Mouse (Mus musculus): Measurements from ENCODE around the gene Casq1.

Gene Casq1
- long read RNA-seq, experiment 1: 0 reads
- long read RNA-seq, experiment 2: 0 reads

DNA sequence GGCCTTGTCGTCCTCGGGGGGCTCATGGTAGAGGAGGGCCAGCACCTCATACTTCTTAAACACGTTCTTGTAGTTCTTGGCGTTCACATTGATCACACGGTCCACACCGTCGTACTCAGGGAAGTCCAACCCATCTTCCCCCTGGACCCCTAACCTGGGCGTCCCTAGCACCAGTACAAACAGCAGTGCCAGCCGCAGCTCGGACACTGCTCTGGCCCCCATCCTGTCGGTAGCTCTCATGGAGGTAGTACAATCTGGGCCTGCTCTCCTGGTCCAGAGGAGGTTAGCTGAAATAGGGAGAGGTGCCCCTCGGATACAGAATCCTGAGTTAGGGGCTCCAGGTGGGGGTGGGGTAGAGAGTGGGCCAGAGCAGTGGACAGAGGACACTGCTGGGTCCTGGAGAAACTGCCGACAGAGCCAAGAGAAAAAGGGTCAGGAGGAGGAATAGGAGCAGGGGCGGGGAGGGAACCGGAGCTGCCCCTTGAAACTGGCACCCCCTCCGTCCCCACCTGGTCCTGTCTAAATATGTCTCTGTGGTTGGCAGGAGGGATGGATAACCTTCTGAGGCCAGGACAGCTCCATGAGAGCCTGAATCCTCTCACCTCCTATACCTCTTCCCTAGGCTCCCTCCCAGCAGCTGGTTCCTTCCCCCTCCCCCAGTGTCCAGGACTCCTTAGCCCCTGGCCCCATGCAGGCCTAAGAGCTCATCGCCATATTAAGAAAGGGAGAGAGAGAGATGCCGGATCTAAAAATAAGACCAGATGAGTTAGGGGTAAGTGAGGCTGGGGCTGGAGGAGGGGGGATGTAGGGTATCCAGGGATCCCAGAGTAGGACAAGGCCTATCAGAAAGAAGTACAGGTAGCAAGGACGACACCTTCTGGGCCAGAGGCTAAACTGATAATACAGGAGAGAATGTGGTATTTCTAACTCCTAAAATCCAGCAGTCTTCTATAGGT, at the start of gene Casq1:
Gene Casq1, minus strand, starts transcription at position 418 of the 956 bp plus-strand sequence.
- intact Hi-C loops (cut with DNase I): loop anchor here (5.0 kb wide), 1 partner anchor 83 kb away; no protein-coding TSS in a partner anchor

DNA sequence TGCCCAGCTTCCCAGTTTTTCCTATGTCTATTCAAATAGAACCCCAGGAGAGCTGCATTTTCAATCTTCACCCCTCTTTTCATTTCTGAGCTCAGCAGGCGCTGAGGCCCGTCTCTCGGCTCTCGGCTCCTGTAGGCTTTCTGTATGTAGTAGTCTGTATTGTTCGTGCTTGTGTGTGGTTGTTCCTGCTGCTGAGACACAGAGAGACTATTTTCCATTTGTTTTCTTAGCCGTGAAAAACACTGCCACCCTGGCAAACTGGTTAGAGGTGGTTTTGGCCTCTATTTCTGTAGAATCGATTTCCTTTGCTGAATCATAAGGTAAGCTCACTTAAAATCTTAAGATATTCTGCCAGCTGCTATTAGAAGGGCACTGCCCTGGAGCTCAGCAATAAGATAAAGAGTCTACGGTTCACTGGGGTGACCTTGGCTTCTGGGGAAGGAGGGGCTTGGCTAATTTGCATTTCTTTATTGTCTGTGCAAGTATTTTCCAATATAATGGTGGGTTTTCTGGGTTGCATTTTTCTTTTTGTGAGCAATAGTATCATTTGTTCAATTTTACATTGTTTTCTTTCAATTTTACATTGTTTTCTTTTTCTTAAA, 41.9 kb upstream of the Casq1 start, which contains the start of gene Igsf8:
Gene Igsf8, plus strand, starts transcription at position 165 of the 602 bp plus-strand sequence.
- intact Hi-C loops (cut with DNase I): no loop called here

DNA sequence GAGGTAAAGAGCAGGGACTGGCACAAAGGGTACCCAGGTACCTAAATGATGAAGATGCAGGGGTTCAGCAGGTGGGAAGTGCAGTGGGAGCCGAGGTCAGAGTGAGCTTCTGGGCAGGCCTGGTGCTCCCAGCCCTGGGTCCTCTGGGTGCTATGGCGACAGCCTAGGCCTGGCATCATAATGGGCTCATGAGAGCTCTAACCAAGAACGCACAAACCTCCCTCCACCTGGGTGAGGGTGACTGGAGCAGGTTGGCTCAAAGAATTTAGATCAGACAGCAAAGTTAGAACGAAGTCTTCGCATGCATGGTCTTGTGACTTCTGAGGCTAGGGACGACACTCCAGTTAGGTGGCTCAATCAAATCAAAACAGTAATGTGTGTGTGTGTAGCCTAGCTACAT, 38.6 kb upstream of the Casq1 start, which contains the start of gene Atp1a4:
Gene Atp1a4, minus strand, starts transcription at position 101 of the 400 bp plus-strand sequence.
- intact Hi-C loops (cut with DNase I): no loop called here

DNA sequence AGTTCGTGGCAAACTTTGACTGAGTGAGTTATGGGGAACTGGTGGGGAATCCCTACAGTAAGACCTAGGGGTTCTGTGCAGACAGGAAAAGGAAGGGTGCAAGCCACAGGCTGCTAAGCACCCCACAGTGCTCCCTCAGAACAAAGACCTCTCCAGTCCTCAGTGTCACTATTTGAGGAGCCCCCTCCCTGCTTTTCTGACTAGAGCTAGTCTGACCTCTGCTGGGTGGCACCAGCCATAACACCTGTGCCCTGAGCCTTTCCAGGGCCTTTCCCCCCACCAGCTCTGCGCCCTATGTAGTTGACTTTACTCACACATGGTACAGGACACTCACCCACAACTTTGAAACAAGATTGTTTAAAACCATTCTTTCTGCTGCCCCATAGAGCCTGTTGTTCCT, 28.0 kb upstream of the Casq1 start:
- intact Hi-C loops (cut with DNase I): loop anchor here (10.0 kb wide), 1 partner anchor 57 kb away; no protein-coding TSS in a partner anchor

DNA sequence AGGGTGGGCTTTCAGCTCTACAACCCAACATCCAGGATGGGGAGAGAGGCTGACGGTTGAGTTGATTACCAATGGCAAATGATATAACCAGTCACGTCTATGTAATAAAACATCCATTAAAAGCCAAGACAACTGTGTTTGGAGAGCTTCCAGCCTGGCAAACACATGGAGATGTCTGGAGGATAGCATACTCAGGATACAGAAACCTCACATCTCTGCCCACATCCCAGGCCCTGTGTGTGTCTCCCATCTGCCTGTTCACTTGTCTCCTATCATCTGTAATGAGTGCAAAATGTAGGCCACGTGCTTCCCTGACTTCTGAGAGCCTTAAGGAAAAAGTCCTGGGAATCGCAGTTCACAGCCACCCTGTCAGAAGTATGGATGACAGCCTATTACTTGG, 27.5 kb upstream of the Casq1 start:
- intact Hi-C loops (cut with DNase I): loop anchor here (10.0 kb wide), 1 partner anchor 58 kb away; no protein-coding TSS in a partner anchor

DNA sequence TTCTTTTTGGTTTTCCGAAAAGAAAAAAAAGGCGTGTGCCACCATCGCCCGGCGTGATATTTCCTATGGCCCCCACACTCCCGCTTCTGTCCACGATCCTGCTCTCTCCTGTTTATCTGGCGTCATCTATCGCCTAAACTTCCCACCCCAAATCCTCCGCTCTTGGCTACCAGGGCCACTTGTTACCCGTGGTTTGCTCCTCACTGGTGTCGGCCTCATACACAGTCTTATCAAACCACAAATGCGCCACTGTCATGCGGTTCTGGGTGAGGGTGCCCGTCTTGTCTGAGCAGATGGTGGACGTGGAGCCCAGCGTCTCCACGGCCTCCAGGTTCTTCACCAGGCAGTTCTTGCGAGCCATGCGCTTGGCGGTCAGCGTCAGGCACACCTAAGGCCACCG, 25.0 kb upstream of the Casq1 start:
- intact Hi-C loops (cut with DNase I): loop anchor here (10.0 kb wide), 1 partner anchor 60 kb away; no protein-coding TSS in a partner anchor

DNA sequence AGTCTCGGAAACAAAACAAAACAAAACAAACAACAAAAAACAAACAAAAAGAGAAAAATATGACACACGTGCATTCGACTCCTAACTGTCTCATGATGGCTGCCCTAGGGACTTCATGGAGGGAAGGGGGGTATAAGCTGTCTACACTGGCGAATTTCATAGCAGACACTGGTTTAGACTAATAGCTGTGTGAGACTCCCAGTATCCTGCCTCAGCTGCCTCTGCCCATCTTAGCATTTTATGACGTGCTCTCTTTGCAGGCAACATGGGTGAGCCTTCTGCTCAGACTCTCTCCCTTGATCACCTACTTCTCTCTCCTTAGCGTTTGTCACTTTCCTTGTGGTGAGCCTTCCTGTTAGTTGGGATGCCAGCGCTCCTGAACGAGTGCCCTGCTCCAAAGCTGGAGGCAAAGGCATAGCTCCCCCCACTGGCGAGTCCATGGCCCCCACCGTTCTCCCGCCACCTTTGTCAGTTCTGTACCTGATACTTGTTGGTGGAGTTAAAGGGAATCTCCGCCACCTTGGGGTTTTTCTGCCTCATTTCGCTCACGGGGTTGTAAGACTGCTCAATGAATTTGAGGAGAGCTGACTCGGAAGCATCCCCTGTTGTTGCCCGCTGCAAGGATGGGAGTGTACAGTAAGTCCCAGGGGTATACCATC, 24.0 kb upstream of the Casq1 start:
- intact Hi-C loops (cut with DNase I): loop anchor here (10.0 kb wide), 1 partner anchor 61 kb away; no protein-coding TSS in a partner anchor

DNA sequence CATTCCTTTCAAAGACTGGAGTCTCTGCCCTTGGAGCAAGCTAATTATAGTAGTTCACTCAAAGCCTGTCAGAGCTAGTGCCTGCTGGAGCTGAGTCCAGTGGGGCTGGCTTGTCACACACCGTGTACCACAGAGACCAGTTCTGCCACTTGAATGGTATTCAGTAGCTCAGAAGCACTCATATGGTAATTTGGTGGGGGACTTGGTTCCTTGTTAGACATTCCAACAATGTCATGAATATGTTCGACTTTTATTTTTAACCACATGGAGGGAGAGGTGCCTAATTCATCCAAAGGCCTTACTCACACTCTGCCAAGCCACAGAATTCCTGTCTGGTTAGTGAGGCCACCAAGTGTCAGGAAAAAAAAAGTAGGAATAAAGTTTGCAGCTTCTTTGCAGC, 22.7 kb upstream of the Casq1 start:
- intact Hi-C loops (cut with DNase I): loop anchor here (10.0 kb wide), 1 partner anchor 62 kb away; no protein-coding TSS in a partner anchor

DNA sequence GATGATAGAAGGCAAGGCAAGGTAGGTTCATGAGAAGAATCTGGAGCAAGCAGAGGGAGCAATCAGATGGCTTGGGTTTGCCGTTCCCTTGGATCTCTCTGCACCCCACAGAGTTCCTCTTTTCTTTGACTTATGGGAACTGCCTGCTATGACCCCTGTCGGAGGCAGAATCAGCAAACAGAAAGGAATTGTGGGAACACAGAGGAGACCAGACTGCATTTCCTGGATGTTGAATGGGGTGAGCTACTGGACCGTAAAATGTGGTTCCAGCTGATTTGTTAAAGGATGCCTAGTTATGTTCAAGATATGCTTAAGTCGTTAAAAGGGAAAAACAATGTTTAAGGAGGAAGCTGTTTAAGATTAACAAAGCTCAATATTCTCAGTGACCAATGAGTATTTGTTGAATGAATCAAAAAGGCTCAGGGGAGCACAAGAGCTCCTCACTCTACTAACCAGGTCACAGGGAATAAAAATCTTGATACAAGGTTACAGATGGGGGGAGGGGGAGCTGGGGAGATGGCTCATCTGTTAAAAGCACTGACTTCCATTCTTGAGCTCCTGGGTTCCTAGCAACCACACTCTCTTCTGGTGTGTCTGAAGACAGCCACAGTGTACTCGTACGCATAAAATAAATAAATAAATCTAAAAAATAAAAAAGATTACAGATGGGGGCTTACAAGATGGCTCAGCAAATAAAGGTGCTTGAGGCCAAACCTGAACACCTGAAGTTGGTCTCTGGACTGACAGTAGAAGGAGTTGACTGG, 21.5 kb upstream of the Casq1 start:
- intact Hi-C loops (cut with DNase I): loop anchor here (10.0 kb wide), 1 partner anchor 64 kb away; no protein-coding TSS in a partner anchor

DNA sequence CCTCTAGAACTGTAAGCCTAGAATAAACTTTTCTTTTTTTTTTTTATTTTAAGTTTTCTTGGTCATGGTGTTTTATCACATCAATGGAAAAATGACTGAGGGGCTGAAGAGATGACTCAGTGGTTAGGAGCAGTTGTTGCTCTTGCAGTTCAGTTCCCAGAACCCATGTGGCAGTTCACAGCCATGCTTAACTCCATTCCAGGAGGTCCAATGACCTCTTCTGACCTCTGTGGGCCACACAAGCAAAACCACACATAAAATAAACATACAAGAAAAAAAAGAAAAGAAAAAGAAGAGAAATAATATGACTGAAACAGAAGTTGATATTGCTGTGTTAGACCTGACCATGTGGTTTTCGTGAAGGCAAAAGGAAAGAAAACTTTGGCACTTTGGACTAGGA, 9.5 kb upstream of the Casq1 start:
- intact Hi-C loops (cut with DNase I): no loop called here

DNA sequence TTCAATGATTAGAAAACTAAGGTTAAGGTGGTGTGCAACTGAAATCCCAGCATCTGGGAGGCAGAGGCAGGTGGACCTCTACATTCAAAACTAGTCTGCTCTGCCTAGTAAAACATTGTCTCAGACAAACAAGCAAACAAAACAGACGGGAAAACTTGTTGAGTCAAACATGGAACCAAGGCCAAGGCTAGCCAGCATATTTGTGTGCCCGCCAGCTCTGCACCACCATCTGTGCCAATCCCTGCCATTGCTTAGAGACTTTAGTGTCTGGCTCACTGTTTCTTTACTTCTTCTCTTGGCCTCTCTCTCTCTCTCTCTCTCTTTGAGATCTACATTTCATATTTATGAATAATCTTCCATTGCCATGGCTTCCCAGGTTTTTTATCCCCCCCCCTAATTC, 8.5 kb upstream of the Casq1 start:
- intact Hi-C loops (cut with DNase I): no loop called here

DNA sequence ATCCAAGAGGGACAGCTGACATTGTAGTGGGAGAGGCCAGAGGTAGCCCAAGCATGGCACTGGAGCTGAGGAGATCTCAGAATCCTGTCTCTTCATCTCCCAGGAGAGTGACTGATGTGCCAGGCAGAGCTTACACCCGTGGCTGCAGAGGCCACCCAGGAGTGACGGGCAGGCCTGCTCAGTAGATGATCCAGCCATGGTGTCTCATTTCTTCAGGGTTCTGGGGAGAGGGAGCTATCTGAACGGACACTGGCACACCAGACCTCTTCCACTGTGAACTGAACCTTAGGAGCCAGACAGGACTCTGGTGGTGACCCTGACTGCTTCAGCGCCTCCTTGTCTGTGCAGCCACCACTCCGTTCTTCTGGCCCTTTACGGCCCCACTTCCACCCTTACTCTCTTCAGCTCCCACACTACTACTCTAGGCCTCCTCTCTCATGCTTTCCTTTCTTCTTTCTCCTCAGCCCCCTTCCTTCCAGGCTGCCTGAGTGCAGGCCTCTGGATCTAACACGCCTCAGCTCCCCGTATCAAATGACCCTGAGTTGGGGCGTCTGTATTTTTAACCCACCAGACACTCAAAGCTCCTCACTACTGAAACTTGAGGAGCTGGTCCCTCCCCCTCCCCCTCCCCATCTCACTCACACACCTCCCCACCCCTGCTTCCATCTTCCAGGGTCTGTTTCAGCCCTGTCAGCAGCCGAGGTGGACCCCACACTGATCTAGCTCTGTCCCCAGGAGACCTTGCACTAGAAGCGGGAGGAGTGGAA, 1.8 kb upstream of the Casq1 start:
- intact Hi-C loops (cut with DNase I): no loop called here

DNA sequence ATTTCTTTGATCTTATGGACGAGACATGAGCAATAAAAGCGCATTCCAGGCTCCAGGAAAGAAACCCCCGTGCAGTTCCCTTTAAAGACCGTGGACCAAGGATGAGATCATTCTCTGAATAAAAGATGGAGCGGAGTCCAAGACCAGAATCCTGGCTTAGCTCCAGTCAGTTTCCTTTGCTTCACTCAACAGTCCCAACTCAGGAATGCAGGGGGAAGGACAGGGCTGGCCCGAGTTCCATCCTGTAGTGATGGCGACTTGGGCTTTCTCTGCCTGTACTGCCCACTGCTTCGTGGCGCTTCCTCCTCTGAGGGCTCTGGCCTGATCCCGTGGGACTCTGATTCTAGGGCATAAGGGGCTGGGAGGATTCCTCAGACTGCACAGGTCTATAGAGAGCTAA, 746 bp upstream of the Casq1 start:
- intact Hi-C loops (cut with DNase I): no loop called here

DNA sequence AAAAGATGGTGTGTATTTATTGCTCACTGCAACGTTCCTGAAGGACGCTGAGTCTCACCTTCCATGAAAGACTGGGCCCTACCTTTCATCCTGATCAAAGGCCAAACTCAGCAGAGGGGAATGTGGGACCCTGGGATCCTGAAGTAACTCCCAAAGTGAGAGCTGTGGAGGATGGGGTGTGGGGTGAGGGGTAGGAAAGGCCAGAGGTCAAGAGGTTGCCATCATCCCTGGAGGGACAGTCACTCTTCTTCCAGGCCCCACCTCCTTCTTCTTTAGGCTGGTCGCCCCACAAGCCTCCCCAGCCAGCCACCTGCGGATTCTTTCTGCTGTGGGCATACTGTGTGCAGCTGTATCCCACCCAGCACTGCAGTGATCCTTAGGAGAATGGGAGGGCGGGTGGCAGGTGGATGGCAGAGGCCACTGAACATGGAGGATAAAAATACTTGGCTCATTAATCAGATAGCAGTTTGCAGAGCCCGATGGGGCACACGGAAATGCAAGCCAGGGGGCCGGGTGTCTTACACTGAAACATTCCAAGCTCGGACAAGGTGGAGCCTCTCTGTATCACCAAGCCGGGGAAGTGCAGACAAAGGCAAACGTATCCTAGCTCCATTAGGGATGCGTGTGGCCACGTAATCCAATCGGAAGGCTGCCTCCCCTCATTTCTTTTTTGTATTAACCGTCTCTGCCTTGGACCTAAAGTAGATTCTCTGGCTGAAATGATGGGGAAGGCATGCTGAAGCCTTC, 1.3 kb downstream of the Casq1 start:
- intact Hi-C loops (cut with DNase I): loop anchor here (5.0 kb wide), 1 partner anchor 84 kb away; no protein-coding TSS in a partner anchor

DNA sequence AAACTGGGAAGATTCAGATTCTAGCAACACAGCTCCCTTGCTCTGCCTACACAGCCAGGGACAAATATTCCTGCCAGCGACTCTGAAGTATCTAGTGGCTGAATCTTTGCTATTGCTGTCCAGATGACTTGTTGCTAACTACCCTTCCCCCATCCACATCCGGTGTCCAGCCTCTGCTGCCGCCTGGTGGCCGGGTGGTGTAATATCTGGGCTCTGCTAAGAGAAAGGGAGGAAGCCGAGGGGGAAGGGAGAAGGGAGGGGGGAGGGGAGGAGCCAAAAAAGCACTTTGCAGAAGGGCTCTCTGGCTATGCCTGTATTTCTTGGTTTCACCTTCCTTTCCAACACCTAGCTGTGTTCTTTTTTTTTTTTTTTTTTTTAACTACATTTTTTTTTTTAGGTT, 2.5 kb downstream of the Casq1 start:
- intact Hi-C loops (cut with DNase I): loop anchor here (5.0 kb wide), 1 partner anchor 85 kb away; no protein-coding TSS in a partner anchor

DNA sequence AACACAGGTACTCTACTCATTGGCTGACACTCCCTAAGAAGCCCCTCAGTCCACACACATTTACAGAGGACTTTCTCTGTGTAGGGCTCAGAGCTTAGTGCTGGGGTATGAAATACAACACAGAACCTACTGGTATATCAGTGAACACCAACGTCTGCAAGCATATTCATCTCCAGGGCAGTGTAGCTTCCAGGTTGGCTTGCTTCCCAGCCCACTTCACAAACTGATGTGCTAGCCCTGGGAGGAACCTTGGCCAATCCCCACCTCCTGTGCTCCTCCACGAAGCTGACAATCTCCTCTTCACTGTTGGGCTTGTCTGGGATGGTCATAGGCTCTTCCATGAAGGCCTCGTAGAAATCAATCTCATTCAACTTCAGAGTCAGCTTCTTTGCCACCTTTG, 4.9 kb downstream of the Casq1 start:
- intact Hi-C loops (cut with DNase I): loop anchor here (5.0 kb wide), 1 partner anchor 88 kb away; no protein-coding TSS in a partner anchor

DNA sequence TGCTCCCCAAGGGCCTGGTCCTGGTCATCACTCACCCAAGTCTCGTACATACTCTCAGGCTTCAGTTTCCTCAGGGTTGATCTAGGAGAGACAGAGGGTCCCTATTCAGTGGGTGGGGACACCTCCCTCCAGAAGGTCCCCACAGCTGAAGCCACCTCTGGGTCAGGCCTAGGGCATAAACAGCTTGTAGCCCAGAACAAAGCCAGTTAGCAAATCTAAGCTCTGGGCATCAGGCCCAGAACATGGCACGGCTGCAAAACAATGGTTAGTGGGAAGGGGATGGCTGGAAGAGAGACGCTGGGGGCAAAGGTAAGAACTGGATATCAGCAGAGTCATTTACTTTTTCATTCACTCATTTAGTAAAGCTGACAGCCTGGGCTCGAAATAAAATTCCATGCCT, 5.9 kb downstream of the Casq1 start:
- intact Hi-C loops (cut with DNase I): no loop called here

DNA sequence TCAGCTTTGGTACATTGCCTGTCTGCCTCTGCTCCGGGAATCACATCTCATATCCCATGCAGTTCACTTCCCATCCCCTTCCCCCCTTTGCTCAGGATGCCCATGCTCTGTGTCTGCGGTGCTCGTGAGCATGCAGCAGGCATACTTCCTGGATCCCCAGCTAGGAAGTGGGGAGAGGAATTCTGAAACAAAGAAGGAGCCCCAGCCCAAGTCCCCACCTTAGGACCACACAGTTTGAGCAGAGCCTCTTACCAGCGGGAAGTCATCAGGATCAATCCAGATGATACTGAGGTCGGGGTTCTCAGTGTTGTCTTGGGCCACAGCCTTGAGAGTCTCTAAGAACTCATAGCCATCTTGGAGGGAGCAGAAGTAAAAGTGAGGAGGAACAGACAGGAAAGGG, 6.9 kb downstream of the Casq1 start:
- intact Hi-C loops (cut with DNase I): no loop called here

DNA sequence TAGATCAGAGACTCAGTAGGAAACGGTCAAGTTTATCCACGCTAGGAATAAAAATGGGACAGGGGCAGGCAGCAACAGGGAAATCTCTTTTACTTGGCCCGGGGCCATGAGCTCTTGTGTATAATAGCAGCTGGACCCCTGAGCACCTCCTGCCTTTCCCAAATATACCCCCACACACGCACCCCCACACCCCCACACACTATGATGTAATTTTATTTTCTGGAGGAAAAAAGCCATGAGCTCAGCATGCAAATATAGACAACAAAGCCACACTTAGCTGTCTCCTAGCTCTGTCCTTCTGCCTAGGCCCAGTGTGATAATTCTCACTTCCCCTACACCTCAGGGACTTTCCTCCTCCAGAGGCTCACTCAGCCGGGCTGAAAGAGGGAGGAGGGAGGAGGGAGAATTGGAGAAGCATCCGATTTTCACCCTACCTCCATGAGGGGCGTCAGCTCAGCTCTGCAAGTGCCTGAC, 12.5 kb downstream of the Casq1 start:
- intact Hi-C loops (cut with DNase I): loop anchor here (5.0 kb wide), 1 partner anchor 55 kb away; no protein-coding TSS in a partner anchor
